Mouse (Mus musculus): ENCODE results near the gene Dnajb12. TPM values are rescaled to one million over a fixed set of nuclear protein-coding genes. Genes with fewer than 3 reads are reported as not detected.

Dnajb12 gene
- total RNA-seq (2023; ENCODE audit: inconsistent age): 44.2 to 49.8 TPM (median 45.9 TPM) in 4 replicates

DNA sequence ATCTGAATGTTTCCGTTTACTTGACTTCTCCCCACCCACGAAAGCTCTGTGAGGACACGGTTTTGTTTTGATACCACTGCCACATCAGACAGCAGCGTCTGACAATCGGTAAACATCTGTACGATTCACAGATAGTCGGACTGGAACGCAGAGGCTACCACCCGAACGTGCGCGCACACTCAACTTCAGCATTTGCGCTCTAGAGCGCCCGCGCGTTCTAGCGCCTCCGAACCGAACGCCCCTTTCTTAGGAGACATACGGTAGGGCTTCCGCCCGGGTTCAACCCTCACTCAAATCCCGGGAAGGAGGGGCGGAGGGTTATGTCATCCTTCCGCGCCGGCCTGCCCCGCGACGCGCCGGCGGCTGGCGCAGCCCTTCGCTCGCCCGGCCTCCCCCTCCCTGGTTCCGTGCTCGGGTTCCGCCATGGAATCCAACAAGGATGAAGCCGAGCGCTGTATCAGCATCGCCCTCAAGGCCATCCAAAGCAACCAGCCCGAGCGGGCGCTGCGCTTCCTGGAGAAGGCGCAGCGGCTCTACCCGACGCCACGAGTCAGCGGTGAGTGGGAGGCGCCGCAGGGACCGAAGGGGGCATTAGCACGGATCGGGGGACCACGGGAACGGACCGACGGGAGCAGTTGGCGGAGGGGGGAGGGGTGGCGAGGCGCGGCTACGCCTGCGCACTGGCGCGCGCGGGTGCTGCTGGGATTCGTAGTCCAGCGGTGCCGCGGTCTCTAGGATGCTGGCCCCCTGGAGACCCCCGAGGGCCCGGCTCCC is at the start of gene Dnajb12:
Gene Dnajb12 (plus strand): TSS at position 302 of the 774 bp plus-strand sequence.

Other genes with a start within 250 kb of the Dnajb12 start
- gene Micu1, start 177.1 kb upstream of the Dnajb12 start, total RNA-seq (2023; ENCODE audit: inconsistent age): 45.0 to 50.3 TPM (median 46.9 TPM) in 4 replicates
- 42.0 to 56.9 TPM (median 47.4 TPM) in 4 replicates for gene Ddit4, start 72.3 kb downstream of the Dnajb12 start, total RNA-seq (2023; ENCODE audit: inconsistent age)
- gene Ascc1, start 123.2 kb downstream of the Dnajb12 start, total RNA-seq (2023; ENCODE audit: inconsistent age): 16.9 to 20.3 TPM (median 17.8 TPM) in 4 replicates
- 56.0 to 70.3 TPM (median 62.8 TPM) in 4 replicates for gene Anapc16, start 123.6 kb downstream of the Dnajb12 start, total RNA-seq (2023; ENCODE audit: inconsistent age)
- 1.0 to 1.7 TPM (median 1.3 TPM) in 4 replicates for gene Spock2, start 226.7 kb downstream of the Dnajb12 start, total RNA-seq (2023; ENCODE audit: inconsistent age)

All from B cell, adult (primary cell).